In genomic region chr11:78557241-78557640, GRCm38 (mm10) we compare ENCODE assay signal across 1 mouse cellular context.
TF ChIP-seq lines count a peak whose summit lies in the region.

No protein-coding gene starts in this region.

TF ChIP-seq in CH12.LX, 34 proteins besides CTCF, POLR2A, EP300 and RAD21:
- TF ChIP-seq GABPA (IDR thresholded peaks at IDR 0.05; ENCODE audit: insufficient replicate concordance, low read depth, low read length) = no peak
- peak; percentile 63 for TF ChIP-seq SMC3 (IDR thresholded peaks at IDR 0.05; ENCODE audit: low read depth, low read length)
TF ChIP-seq in CH12.LX: peak in this region for 1.
